Mouse (Mus musculus): ENCODE measurements around the gene Paqr3. TPM values are rescaled to one million over a fixed set of nuclear protein-coding genes. Genes with fewer than 3 reads are reported as not detected.

Gene Paqr3
- total RNA-seq (2017) = 3.8 and 4.1 TPM in 2 replicates

DNA sequence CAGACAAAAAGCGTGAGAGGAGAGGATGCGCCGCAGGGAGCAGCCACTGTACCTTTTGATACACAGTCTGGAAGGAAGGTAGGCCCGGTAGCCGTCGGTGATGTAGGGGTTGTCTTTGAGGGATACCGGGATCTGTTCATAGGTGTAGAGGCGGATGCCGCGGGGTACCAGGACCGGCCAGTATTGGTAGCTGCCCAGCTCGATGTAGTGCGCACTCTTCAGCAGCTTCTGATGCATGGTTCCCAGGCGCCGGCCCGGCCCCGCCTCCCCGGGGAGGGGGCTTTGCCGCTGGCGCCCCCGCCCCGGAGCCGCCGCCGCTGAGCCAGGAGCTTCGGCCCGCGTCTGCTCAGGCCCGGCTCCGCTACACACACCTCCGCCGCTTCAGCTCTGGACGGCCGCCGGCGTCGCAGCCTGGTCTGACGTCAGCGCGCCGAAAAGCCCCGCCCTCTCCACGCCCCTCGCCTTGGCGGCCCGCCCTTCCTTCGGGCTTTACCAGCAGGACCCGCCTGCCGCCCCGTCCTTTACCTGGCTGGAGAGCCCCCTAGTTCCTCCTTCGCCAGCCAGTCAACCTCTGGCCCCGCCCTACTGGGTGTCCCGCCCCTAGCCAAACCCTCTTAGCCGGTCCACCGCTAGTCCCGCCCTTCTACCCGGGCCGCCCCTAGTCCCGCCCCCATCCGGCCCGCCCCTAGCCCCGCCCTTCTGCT is at the start of gene Paqr3:
Gene Paqr3, minus strand, starts transcription at position 390 of the 704 bp plus-strand sequence.
- ATAC-seq (replicated peaks in 1 of 2; ENCODE audit: insufficient read depth in 1 of 2, low FRiP score in 2 of 2, low TSS enrichment in 1 of 2, low read depth in 1 of 2, poor library complexity in 2 of 2, severe bottlenecking in 2 of 2) = peak; percentile 96 to 98

DNA sequence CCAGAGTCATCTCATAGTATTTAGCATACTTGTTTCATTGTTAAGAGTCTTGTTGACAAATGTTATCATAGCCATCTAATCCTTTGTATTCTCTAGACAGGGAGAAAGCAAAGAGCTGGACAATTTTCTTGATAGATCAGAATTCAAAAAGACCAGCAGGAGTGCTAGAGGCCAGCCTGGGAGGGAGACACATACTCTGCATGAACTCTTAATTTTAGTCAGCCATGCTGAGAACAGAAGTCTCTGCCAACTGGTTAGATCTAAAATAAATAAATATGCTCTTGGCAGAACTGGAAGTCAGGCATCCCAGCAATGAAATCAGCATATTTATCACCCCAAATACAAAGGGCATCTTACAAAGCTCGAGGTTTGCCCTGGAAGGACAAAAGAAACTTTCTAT is 43.3 kb upstream of the Paqr3 start:
- ATAC-seq (replicated peaks in 1 of 2; ENCODE audit: insufficient read depth in 1 of 2, low FRiP score in 2 of 2, low TSS enrichment in 1 of 2, low read depth in 1 of 2, poor library complexity in 2 of 2, severe bottlenecking in 2 of 2) = no peak

GRCm38 (mm10) chr5:97135331-97135730 is 23.9 kb upstream of the Paqr3 start:
- no peak for ATAC-seq (replicated peaks in 1 of 2; ENCODE audit: insufficient read depth in 1 of 2, low FRiP score in 2 of 2, low TSS enrichment in 1 of 2, low read depth in 1 of 2, poor library complexity in 2 of 2, severe bottlenecking in 2 of 2)

- ATAC-seq (replicated peaks in 1 of 2; ENCODE audit: insufficient read depth in 1 of 2, low FRiP score in 2 of 2, low TSS enrichment in 1 of 2, low read depth in 1 of 2, poor library complexity in 2 of 2, severe bottlenecking in 2 of 2) = no peak
These were observed 18.2 kb upstream of the Paqr3 start for GRCm38 (mm10) chr5:97129589-97129988.

DNA sequence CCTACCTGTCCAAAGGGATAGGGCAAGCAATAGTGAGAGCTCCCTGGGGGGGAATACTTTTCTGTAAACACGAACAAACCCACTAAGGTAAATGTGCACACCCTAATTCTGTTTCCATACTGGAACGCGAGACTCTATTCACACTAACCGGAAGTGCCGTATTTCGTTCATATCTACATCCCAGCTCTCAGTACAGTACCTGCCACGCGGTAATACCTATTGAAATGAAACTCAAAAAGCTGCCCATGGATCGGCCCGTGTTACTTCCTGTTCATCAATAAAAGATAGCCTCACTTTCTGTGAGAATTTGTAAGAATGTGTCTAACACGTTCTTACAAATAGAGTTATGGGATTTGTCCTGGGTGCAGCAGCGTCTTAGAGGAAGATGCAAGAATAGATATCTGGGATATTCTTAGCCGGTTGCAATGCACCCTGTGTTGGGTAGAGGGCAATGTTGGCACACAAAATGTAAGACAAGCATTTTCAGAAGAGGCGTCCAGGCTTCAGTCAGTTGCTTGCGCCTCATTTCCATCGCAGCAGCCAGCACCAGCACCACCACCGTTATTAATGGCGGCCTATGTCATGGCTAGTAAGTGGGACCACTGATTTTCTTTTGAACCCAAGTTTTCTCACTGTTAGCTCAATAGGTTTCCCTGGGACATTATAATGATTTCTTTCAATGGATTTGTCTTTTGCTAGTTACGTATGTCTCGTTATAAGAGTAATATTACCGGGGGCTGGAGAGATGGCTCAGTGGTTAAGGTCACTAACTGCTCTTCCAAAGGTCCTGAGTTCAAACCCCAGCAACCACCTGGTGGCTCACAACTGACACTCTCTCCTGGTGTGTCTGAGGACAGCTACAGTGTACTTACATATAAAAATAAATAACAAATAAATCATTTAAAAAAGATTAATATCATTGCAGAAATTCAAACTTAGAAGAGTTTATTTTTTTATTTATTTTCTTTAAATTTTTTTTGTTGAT is 17.1 kb upstream of the Paqr3 start:
- ATAC-seq (replicated peaks in 1 of 2; ENCODE audit: insufficient read depth in 1 of 2, low FRiP score in 2 of 2, low TSS enrichment in 1 of 2, low read depth in 1 of 2, poor library complexity in 2 of 2, severe bottlenecking in 2 of 2) = peak; percentile 68 to 84

DNA sequence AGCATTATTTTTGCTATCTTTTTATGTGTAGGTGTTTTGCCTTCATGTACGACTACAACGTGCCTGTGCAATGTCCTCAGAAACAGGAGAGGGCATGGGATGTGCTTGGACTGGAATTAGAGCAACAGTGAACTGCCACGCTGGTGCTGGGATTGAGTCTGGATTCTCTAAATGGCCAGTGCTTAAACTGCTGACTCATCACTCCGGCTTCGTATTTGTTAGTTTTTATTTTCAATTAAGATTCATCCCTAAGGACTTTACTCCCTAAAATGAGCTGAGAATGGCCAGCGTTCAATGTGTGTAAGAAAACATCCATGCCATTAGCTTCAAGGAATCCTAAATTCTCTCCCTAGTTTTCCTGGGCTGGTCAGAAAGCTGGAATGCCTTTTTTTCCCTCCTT is 15.9 kb upstream of the Paqr3 start:
- no peak for ATAC-seq (replicated peaks in 1 of 2; ENCODE audit: insufficient read depth in 1 of 2, low FRiP score in 2 of 2, low TSS enrichment in 1 of 2, low read depth in 1 of 2, poor library complexity in 2 of 2, severe bottlenecking in 2 of 2)

- ATAC-seq (replicated peaks in 1 of 2; ENCODE audit: insufficient read depth in 1 of 2, low FRiP score in 2 of 2, low TSS enrichment in 1 of 2, low read depth in 1 of 2, poor library complexity in 2 of 2, severe bottlenecking in 2 of 2) = peak; percentile 72 to 75
These were observed 14.6 kb upstream of the Paqr3 start for GRCm38 (mm10) chr5:97126005-97126404.

- no peak for ATAC-seq (replicated peaks in 1 of 2; ENCODE audit: insufficient read depth in 1 of 2, low FRiP score in 2 of 2, low TSS enrichment in 1 of 2, low read depth in 1 of 2, poor library complexity in 2 of 2, severe bottlenecking in 2 of 2)
These were observed 14.1 kb upstream of the Paqr3 start for GRCm38 (mm10) chr5:97125459-97125970.

DNA sequence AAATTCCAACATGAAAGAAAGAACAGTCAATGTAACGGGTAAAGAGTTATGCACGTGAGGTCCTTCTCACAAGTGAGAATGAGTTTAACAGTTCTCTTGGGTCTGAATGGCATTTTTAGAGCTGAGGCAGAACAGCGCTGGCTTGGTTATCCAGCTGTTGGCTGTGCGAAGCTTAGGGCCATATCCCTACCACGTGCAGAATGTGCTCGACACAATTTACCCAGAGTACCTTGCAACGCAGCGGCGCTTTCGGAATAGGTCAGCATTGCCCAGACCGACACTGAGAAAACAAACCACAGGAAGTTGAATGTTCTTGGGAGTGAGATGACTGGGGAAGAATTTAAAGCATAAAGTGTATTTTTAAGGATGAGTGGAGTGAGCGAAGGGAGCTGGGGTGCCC is 13.6 kb upstream of the Paqr3 start:
- ATAC-seq (replicated peaks in 1 of 2; ENCODE audit: insufficient read depth in 1 of 2, low FRiP score in 2 of 2, low TSS enrichment in 1 of 2, low read depth in 1 of 2, poor library complexity in 2 of 2, severe bottlenecking in 2 of 2) = no peak

GRCm38 (mm10) chr5:97110697-97111096 is 699 bp downstream of the Paqr3 start:
- no peak for ATAC-seq (replicated peaks in 1 of 2; ENCODE audit: insufficient read depth in 1 of 2, low FRiP score in 2 of 2, low TSS enrichment in 1 of 2, low read depth in 1 of 2, poor library complexity in 2 of 2, severe bottlenecking in 2 of 2)

- ATAC-seq (replicated peaks in 1 of 2; ENCODE audit: insufficient read depth in 1 of 2, low FRiP score in 2 of 2, low TSS enrichment in 1 of 2, low read depth in 1 of 2, poor library complexity in 2 of 2, severe bottlenecking in 2 of 2) = no peak
These were observed 1.3 kb downstream of the Paqr3 start for GRCm38 (mm10) chr5:97110133-97110532.

DNA sequence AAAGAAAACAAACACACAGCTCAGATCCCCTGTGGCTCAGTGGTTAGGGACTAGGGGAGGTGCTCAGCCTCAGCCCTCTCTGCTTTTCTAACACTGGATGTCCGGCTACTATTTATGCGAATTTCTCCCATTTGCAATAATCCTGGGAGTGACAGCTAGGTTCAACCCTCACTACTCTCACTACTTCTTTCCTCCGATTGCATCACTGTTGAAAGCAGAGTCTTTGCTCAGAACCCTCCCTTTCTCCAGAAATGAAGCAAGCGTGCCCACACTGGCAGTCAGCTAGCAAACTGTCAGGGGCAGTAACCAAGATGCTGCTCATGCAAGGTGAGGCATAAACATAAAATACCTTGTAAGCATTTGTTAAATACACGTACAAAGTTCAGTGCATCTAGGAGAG is 3.1 kb downstream of the Paqr3 start:
- ATAC-seq (replicated peaks in 1 of 2; ENCODE audit: insufficient read depth in 1 of 2, low FRiP score in 2 of 2, low TSS enrichment in 1 of 2, low read depth in 1 of 2, poor library complexity in 2 of 2, severe bottlenecking in 2 of 2) = no peak

GRCm38 (mm10) chr5:97099954-97100353 is 11.4 kb downstream of the Paqr3 start:
- ATAC-seq (replicated peaks in 1 of 2; ENCODE audit: insufficient read depth in 1 of 2, low FRiP score in 2 of 2, low TSS enrichment in 1 of 2, low read depth in 1 of 2, poor library complexity in 2 of 2, severe bottlenecking in 2 of 2) = no peak

GRCm38 (mm10) chr5:97097631-97098041 is 13.8 kb downstream of the Paqr3 start:
- no peak for ATAC-seq (replicated peaks in 1 of 2; ENCODE audit: insufficient read depth in 1 of 2, low FRiP score in 2 of 2, low TSS enrichment in 1 of 2, low read depth in 1 of 2, poor library complexity in 2 of 2, severe bottlenecking in 2 of 2)

GRCm38 (mm10) chr5:97095335-97095734 is 16.1 kb downstream of the Paqr3 start:
- ATAC-seq (replicated peaks in 1 of 2; ENCODE audit: insufficient read depth in 1 of 2, low FRiP score in 2 of 2, low TSS enrichment in 1 of 2, low read depth in 1 of 2, poor library complexity in 2 of 2, severe bottlenecking in 2 of 2) = no peak

DNA sequence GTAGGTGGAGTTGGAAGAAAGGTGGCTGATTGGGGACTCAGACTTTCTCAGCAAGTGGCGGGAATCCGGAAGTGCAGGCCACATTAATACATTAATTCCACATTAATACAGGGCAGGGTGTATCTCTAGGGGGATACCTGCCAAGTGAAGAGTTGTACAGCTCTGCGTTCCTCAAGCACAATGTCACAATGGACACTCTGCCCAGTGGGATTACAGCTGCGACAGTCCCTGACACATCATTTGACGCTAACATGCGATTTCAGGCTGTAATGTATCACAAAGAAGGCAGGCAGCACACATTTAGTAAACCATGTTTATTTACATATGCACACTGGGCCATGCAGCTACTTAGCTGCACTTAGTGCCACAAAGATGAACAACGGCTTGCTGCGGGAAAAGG is 18.4 kb downstream of the Paqr3 start:
- no peak for ATAC-seq (replicated peaks in 1 of 2; ENCODE audit: insufficient read depth in 1 of 2, low FRiP score in 2 of 2, low TSS enrichment in 1 of 2, low read depth in 1 of 2, poor library complexity in 2 of 2, severe bottlenecking in 2 of 2)

DNA sequence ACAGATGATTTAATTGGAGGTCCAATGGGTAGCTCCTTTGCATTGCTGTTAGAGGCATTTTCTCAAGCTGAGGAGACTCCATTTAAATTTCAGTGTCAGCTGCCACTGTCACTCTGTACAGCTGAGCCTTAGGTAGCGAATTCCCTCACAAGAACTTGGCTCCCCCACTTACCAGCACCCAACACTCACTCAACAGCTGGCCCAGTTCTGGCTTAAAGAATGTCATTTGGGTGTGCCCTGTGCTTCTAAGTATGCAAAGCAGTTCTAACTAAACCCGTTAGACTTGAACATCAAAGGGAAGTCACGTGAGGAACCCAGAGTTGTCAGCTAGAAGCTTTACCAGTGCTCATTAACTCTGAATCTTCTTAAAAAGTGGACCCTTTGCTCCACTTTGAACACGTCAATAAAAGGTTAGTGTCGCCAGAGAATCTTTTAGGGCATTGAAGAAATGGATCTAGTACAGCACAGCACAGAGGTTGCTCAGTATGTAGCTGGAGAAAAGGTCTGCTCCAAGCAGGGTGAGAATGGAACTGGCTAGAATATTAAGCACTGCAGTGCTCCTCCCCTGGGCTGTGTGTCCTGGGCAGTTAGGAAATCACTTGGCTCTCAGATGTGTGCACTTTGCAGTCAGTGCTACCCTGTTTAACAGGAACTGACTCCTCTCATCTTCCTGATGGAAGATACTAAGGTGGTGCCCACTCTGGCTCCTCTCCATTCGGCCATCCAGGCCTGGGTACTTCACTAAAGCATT is 21.2 kb downstream of the Paqr3 start:
- ATAC-seq (replicated peaks in 1 of 2; ENCODE audit: insufficient read depth in 1 of 2, low FRiP score in 2 of 2, low TSS enrichment in 1 of 2, low read depth in 1 of 2, poor library complexity in 2 of 2, severe bottlenecking in 2 of 2) = no peak

Data from hematopoietic stem cell, adult 5-6 weeks (primary cell).